Mouse (Mus musculus): ENCODE results near the gene Ank2. TPM values are rescaled to one million over a fixed set of nuclear protein-coding genes. Genes with fewer than 3 reads are reported as not detected.

The Ank2 gene
- polyA plus RNA-seq, 1 experiment from 2014 or later: 189 TPM

DNA sequence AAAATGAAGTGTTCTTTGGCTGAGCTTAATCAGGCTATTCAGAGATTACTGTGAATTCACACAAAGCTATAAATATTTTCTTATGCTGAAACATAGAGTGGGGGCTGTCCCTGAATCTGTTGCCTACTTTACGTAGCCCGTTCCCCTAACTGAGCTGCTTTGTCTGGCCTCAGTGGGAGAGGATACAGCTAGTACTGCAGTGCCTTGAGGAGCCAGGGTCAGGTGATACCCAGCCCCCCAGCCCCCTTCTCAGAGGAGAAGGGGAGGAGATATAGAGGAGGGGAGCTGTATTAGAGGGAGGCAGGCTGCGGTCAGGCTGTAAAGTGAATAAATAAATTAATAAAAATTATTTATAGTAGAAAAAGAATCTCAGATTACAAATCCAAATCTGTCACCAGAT lies 519.5 kb downstream of the Ank2 start:
- H3K4me3 ChIP-seq (ENCODE audit: low read depth, low read length): no peak overlapping the region
- H3K4me1 ChIP-seq (ENCODE audit: control insufficient read depth, insufficient read depth, low read length): peaks cover 3% of the 10 kb centered on the region; the same call in 1 of the 2 replicates
- H3K4me2 ChIP-seq (ENCODE audit: low read length): no peak overlapping the region
- ATAC-seq: 0 out of 2 replicates have a peak, but pooled peaks have one; percentile 23
- no peak overlapping the region for H3K27ac ChIP-seq (ENCODE audit: low read length)
- H3K9ac ChIP-seq (ENCODE audit: low read depth, low read length): no peak overlapping the region
- no peaks in the 10 kb centered on the region for H3K27me3 ChIP-seq (ENCODE audit: control insufficient read depth, insufficient read depth, low read depth, low read length)
- 63% methylated on average over 3 of the region's 3 CpGs for WGBS
- no peaks in the 10 kb centered on the region for H3K9me3 ChIP-seq (replicated peaks; ENCODE audit: control insufficient read depth, low read length, poor library complexity, severe bottlenecking)
- peaks cover 17% of the 10 kb centered on the region for H3K36me3 ChIP-seq (ENCODE audit: control insufficient read depth, insufficient read depth, low read length)

DNA sequence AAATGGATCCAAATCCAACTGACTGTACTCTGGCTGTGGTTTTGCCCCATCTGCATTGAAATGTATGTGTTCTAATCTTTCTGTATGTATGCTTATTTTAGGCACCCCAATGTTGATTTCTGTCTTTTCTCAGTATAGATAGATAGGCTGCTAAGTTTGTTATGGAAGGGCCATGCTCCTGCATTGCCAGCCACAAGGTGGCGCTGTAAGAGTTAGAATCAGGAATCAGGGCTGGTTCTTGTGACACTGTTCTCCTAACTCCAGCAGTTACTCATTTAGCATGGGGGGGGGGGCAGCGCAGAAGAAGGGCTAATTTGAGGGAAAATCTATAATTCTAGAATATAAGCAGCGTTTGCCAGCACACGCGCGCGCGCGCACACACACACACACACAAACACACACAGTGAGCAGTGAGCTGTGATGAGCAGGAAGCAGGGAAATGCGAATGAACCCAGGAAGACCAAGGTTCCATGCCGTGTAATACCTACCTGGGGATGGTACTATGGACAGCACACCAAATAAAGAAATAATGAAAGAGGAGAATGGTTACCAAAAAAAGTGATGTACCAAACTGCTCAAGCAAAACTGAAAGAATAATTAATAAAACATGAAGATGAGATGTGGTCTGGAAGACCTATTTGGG lies 520.3 kb downstream of the Ank2 start:
- no peaks in the 10 kb centered on the region for H3K27me3 ChIP-seq (ENCODE audit: control insufficient read depth, insufficient read depth, low read depth, low read length)
- H3K36me3 ChIP-seq (ENCODE audit: control insufficient read depth, insufficient read depth, low read length): peaks cover 17% of the 10 kb centered on the region
- ATAC-seq: peak; percentile 66; the same call in 1 of the 2 replicates
- no peak overlapping the region for H3K4me2 ChIP-seq (ENCODE audit: low read length)
- peaks cover 3% of the 10 kb centered on the region; the same call in 1 of the 2 replicates for H3K4me1 ChIP-seq (ENCODE audit: control insufficient read depth, insufficient read depth, low read length)
- no peak overlapping the region for H3K27ac ChIP-seq (ENCODE audit: low read length)
- H3K9me3 ChIP-seq (replicated peaks; ENCODE audit: control insufficient read depth, low read length, poor library complexity, severe bottlenecking): no peaks in the 10 kb centered on the region
- no peak overlapping the region for H3K4me3 ChIP-seq (ENCODE audit: low read depth, low read length)
- H3K9ac ChIP-seq (ENCODE audit: low read depth, low read length): no peak overlapping the region
- 63% methylated on average over 11 of the region's 11 CpGs for WGBS

DNA sequence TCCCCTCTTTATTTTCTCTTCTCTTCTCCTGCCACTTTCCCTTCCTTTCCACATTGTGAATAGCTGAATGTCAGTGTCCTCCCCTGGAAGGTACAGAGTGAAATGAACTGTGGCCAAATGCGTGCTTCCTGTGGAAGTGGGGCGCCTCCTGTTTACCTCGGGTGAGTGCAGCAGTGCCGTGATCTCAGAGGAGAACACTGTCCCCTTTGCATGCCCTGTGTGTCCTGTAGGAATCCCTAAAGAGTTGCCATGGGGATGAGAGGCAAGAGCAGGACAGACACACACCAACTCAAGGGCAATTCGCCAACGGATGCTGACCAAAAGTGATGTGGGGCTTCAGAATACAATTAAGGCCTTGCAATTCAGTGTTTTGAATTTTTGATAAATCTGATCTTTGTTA lies 521.8 kb downstream of the Ank2 start:
- Histone ChIP-seq H3K27ac (ENCODE audit: low read length) (no peak overlapping the region), H3K36me3 (ENCODE audit: control insufficient read depth, insufficient read depth, low read length) (peaks cover 21% of the 10 kb centered on the region)

DNA sequence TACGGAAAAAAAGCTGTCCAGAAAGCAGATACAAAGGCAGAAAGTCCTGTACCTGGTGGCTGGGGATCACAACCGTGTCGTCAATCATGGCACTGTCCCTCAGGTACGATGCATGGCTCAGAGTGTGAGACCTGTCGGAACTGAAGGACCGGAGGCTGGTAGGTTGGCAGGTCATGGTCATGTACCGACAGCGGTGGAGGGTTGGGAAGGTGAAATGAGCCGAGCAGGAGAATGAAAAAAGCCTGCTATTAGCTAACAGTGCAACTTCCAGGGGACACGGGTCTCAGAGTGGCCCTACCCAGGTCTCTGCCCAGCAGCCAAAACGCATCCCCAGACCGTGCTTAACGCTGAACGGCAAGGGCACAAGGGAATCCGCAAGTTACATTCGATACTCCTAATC lies 522.4 kb downstream of the Ank2 start:
- Histone ChIP-seq H3K36me3 (ENCODE audit: control insufficient read depth, insufficient read depth, low read length) (peaks cover 21% of the 10 kb centered on the region), H3K4me2 (ENCODE audit: low read length) (no peak overlapping the region), H3K9me3 (replicated peaks; ENCODE audit: control insufficient read depth, low read length, poor library complexity, severe bottlenecking) (no peaks in the 10 kb centered on the region), H3K4me3 (ENCODE audit: low read depth, low read length) (no peak overlapping the region), H3K27me3 (ENCODE audit: control insufficient read depth, insufficient read depth, low read depth, low read length) (no peaks in the 10 kb centered on the region), H3K4me1 (ENCODE audit: control insufficient read depth, insufficient read depth, low read length) (peaks cover 3% of the 10 kb centered on the region; the same call in 1 of the 2 replicates), H3K27ac (ENCODE audit: low read length) (no peak overlapping the region), H3K9ac (ENCODE audit: low read depth, low read length) (no peak overlapping the region)
- 80% methylated on average over 16 of the region's 16 CpGs for WGBS
- ATAC-seq: no peak; the same call in 1 of the 2 replicates

More for the DNA sequence above, 521.8 kb downstream of the Ank2 start:
- H3K27me3 ChIP-seq (ENCODE audit: control insufficient read depth, insufficient read depth, low read depth, low read length): no peaks in the 10 kb centered on the region
- WGBS: 57% methylated on average over 6 of the region's 6 CpGs
- H3K9ac ChIP-seq (ENCODE audit: low read depth, low read length): no peak overlapping the region
- H3K4me2 ChIP-seq (ENCODE audit: low read length): no peak overlapping the region
- H3K4me1 ChIP-seq (ENCODE audit: control insufficient read depth, insufficient read depth, low read length): peaks cover 3% of the 10 kb centered on the region; the same call in 1 of the 2 replicates
- H3K4me3 ChIP-seq (ENCODE audit: low read depth, low read length): no peak overlapping the region
- no peaks in the 10 kb centered on the region for H3K9me3 ChIP-seq (replicated peaks; ENCODE audit: control insufficient read depth, low read length, poor library complexity, severe bottlenecking)
- no peak for ATAC-seq

DNA sequence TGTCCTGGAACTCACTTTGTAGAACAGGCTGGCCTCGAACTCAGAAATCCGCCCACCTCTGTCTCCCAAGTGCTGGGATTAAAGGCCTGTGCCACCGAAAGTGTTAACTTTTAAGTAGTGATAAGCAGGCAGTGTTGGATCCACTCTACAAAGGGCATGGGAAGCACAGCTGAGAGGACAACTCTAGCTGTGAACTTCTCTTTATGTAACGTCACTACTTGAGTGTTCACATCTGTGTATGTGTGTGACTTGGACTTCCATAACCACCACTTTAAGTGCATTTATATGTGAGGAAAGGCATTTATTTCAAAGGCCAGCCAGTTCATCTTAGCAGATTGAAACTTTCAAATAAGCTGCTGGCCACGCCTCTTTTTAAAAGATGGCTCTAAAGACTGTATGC lies 523.7 kb downstream of the Ank2 start:
- H3K4me3 ChIP-seq (ENCODE audit: low read depth, low read length): no peak overlapping the region
- H3K4me2 ChIP-seq (ENCODE audit: low read length): no peak overlapping the region
- no peak for ATAC-seq
- H3K4me1 ChIP-seq (ENCODE audit: control insufficient read depth, insufficient read depth, low read length): peaks cover 3% of the 10 kb centered on the region; the same call in 1 of the 2 replicates
- no peaks in the 10 kb centered on the region for H3K27me3 ChIP-seq (ENCODE audit: control insufficient read depth, insufficient read depth, low read depth, low read length)
- H3K9ac ChIP-seq (ENCODE audit: low read depth, low read length): no peak overlapping the region
- H3K9me3 ChIP-seq (replicated peaks; ENCODE audit: control insufficient read depth, low read length, poor library complexity, severe bottlenecking): no peaks in the 10 kb centered on the region
- 85% methylated on average over 5 of the region's 5 CpGs for WGBS
- peaks cover 13% of the 10 kb centered on the region for H3K36me3 ChIP-seq (ENCODE audit: control insufficient read depth, insufficient read depth, low read length)
- no peak overlapping the region for H3K27ac ChIP-seq (ENCODE audit: low read length)

DNA sequence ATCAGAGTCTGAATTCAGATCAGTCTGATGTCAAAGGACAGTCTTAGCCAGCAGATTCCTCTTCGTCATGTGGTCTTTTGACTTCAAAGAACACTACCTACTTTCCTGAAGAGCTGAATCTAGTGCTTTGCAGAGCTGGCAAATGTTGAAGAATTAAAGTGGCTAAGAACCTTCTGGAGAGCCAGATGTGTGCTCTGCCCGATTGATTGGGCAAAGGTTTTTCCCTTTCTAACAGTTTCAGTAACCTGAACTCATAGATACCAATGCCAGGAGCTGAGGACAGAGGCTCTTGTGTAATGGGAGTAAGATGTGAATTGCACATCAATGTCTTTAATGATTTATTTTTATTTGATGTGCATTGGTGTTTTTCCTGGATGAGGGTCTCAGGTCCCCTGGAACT lies 525.6 kb downstream of the Ank2 start:
- no peaks in the 10 kb centered on the region for H3K27me3 ChIP-seq (ENCODE audit: control insufficient read depth, insufficient read depth, low read depth, low read length)
- no peak overlapping the region for H3K4me2 ChIP-seq (ENCODE audit: low read length)
- H3K4me1 ChIP-seq (ENCODE audit: control insufficient read depth, insufficient read depth, low read length): peaks cover 3% of the 10 kb centered on the region; the same call in 1 of the 2 replicates
- H3K9me3 ChIP-seq (replicated peaks; ENCODE audit: control insufficient read depth, low read length, poor library complexity, severe bottlenecking): no peaks in the 10 kb centered on the region
- H3K36me3 ChIP-seq (ENCODE audit: control insufficient read depth, insufficient read depth, low read length): peaks cover 12% of the 10 kb centered on the region
- WGBS: 89% methylated on average over 2 of the region's 2 CpGs
- H3K9ac ChIP-seq (ENCODE audit: low read depth, low read length): no peak overlapping the region
- H3K27ac ChIP-seq (ENCODE audit: low read length): no peak overlapping the region
- ATAC-seq: no peak
- H3K4me3 ChIP-seq (ENCODE audit: low read depth, low read length): no peak overlapping the region

DNA sequence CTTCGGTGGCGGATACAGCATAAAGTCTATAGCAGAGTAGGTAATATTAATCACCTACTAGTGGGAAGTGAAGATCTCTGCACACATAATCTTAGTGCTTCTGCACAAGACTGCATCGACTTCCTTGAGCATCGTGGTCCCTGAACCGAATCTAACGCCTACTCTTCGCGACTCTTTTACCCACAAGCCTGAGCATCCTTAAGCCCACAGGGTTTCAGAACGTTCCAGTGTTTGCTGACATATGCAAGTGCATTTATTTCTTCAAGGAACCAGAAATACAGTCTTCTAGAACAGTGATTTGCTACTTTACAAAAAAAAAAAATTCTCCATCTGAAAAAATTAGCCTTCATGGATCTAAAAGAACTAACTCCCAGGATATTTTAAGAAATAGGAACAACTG lies 527.6 kb downstream of the Ank2 start:
- no peak overlapping the region for H3K4me2 ChIP-seq (ENCODE audit: low read length)
- ATAC-seq: no peak
- peaks cover 7% of the 10 kb centered on the region for H3K36me3 ChIP-seq (ENCODE audit: control insufficient read depth, insufficient read depth, low read length)
- H3K4me3 ChIP-seq (ENCODE audit: low read depth, low read length): no peak overlapping the region
- H3K27ac ChIP-seq (ENCODE audit: low read length): no peak overlapping the region
- H3K27me3 ChIP-seq (ENCODE audit: control insufficient read depth, insufficient read depth, low read depth, low read length): no peaks in the 10 kb centered on the region
- H3K4me1 ChIP-seq (ENCODE audit: control insufficient read depth, insufficient read depth, low read length): no peaks in the 10 kb centered on the region
- no peak overlapping the region for H3K9ac ChIP-seq (ENCODE audit: low read depth, low read length)
- no peaks in the 10 kb centered on the region for H3K9me3 ChIP-seq (replicated peaks; ENCODE audit: control insufficient read depth, low read length, poor library complexity, severe bottlenecking)
- WGBS: 91% methylated on average over 9 of the region's 9 CpGs

DNA sequence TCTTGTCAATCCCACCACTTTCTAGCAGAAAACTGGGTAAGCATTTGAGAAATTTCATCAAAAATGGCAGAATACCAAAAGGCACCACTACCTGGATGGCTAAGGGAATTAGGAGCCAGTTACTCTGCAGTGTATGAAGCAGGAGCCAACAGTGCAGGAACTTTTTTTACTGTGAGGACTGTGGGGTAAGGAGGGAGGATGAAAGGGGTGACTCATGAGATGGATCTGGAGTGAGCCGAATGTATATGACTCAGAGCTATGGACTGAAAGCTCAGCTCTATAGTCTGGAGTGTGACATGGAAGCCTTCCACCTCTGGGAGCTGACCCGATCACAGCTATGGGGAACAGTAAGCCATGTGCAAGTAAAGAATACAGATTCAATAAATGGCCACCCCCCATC lies 530.4 kb downstream of the Ank2 start:
- Histone ChIP-seq H3K36me3 (ENCODE audit: control insufficient read depth, insufficient read depth, low read length) (peaks cover 13% of the 10 kb centered on the region), H3K4me1 (ENCODE audit: control insufficient read depth, insufficient read depth, low read length) (no peaks in the 10 kb centered on the region), H3K9ac (ENCODE audit: low read depth, low read length) (no peak overlapping the region), H3K9me3 (replicated peaks; ENCODE audit: control insufficient read depth, low read length, poor library complexity, severe bottlenecking) (no peaks in the 10 kb centered on the region), H3K27ac (ENCODE audit: low read length) (no peak overlapping the region), H3K4me2 (ENCODE audit: low read length) (no peak overlapping the region), H3K27me3 (ENCODE audit: control insufficient read depth, insufficient read depth, low read depth, low read length) (no peaks in the 10 kb centered on the region), H3K4me3 (ENCODE audit: low read depth, low read length) (no peak overlapping the region)
- WGBS: 83% methylated on average over 2 of the region's 2 CpGs
- ATAC-seq: no peak

DNA sequence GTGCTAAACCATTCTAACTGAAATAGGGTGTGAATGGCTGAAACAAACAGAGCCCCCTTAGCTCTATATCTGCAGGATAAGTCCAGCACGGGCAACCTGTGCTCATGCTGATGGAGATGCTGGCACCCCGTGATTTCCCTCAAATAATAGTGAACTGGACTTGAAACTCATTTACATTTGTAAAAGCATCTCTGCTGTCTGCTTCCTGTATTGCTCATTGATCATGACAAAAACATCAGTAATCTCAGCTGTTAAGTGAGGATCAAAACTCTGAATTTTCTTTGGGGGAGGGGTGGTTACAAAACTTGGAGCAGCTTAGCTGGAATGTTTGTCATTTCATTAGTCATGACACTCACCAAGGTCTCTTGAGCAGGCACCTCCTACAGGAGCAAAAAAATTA lies 533.4 kb downstream of the Ank2 start:
- H3K27me3 ChIP-seq (ENCODE audit: control insufficient read depth, insufficient read depth, low read depth, low read length): no peaks in the 10 kb centered on the region
- H3K4me1 ChIP-seq (ENCODE audit: control insufficient read depth, insufficient read depth, low read length): no peaks in the 10 kb centered on the region
- no peak overlapping the region for H3K4me2 ChIP-seq (ENCODE audit: low read length)
- peaks cover 13% of the 10 kb centered on the region for H3K36me3 ChIP-seq (ENCODE audit: control insufficient read depth, insufficient read depth, low read length)
- H3K9me3 ChIP-seq (replicated peaks; ENCODE audit: control insufficient read depth, low read length, poor library complexity, severe bottlenecking): no peaks in the 10 kb centered on the region
- no peak overlapping the region for H3K27ac ChIP-seq (ENCODE audit: low read length)
- no peak for ATAC-seq
- H3K9ac ChIP-seq (ENCODE audit: low read depth, low read length): no peak overlapping the region
- 67% methylated on average over 2 of the region's 2 CpGs for WGBS
- no peak overlapping the region for H3K4me3 ChIP-seq (ENCODE audit: low read depth, low read length)
